Mouse (Mus musculus) myocyte (in vitro differentiated cells): ENCODE data around the gene Ccdc42. TPM values are rescaled to one million over a fixed set of nuclear protein-coding genes. Genes with fewer than 3 reads are reported as not detected.
A peak's percentile ranks its signal among the peaks of the same experiment; 100 is the strongest.

Experiments used
- H3K27me3 ChIP-seq: one replicate; pipeline ENCODE4 v1.6.1; 2011; ENCODE audit not compliant: control insufficient read depth, insufficient read depth, insufficient read length
- H3K36me3 ChIP-seq: one replicate; pipeline ENCODE4 v1.6.1; 2011; ENCODE audit not compliant: control insufficient read depth, insufficient read depth
- H3K4me2 ChIP-seq: one replicate; pipeline ENCODE4 v1.6.1; 2011; ENCODE audit warnings: low read depth, control low read depth
- H3K4me3 ChIP-seq: one replicate; pipeline ENCODE4 v1.5.1; 2011; ENCODE audit warnings: mild to moderate bottlenecking, control low read depth, moderate library complexity
- H3K79me2 ChIP-seq: one replicate; pipeline ENCODE4 v1.6.1; 2011; ENCODE audit not compliant: control insufficient read depth, insufficient read depth
- H3ac ChIP-seq: one replicate; pipeline ENCODE4 v1.6.1; 2011; ENCODE audit not compliant: control insufficient read depth, insufficient read length
- CEBPB ChIP-seq: IDR thresholded peaks from 2 replicates; pipeline ENCODE4 v1.6.1; 2011; ENCODE audit warnings: mild to moderate bottlenecking, moderate library complexity; ENCODE audit not compliant: poor library complexity, insufficient read depth, severe bottlenecking
- E2F4 ChIP-seq: IDR thresholded peaks from one replicate; pipeline ENCODE4 v1.6.1; 2011; ENCODE audit warnings: mild to moderate bottlenecking, control low read depth, moderate library complexity; ENCODE audit not compliant: insufficient read depth
- MAX ChIP-seq: IDR thresholded peaks from one replicate; pipeline ENCODE4 v1.6.1; 2011; ENCODE audit warnings: low read depth, mild to moderate bottlenecking, control low read depth
- MYOD1 ChIP-seq, 3 experiments: IDR thresholded peaks; one replicate each; pipeline ENCODE4 v1.6.1; 2011; ENCODE audit warnings: control low read depth in 2 of 3, low read depth in 2 of 3, mild to moderate bottlenecking in 2 of 3, moderate library complexity in 1 of 3; ENCODE audit not compliant: insufficient read length in 2 of 3, control insufficient read depth in 1 of 3
- MYOG ChIP-seq, 3 experiments: IDR thresholded peaks; one replicate each; pipeline ENCODE4 v1.6.1; 2011; ENCODE audit warnings: control low read depth in 2 of 3, low read depth in 2 of 3, mild to moderate bottlenecking in 2 of 3; ENCODE audit not compliant: insufficient read length in 2 of 3, control insufficient read depth in 1 of 3, insufficient read depth in 1 of 3
- POLR2A ChIP-seq: IDR thresholded peaks from one replicate; pipeline ENCODE4 v1.6.1; 2011; ENCODE audit warnings: low read depth, mild to moderate bottlenecking, control low read depth, moderate library complexity; ENCODE audit not compliant: insufficient read length
- POLR2AphosphoS2 ChIP-seq: IDR thresholded peaks from one replicate; pipeline ENCODE4 v1.6.1; 2011; ENCODE audit warnings: low read depth, control low read depth; ENCODE audit not compliant: insufficient read length
- REST ChIP-seq: IDR thresholded peaks from one replicate; pipeline ENCODE4 v1.6.1; 2011; ENCODE audit warnings: mild to moderate bottlenecking, control low read depth, moderate library complexity; ENCODE audit not compliant: insufficient read depth, insufficient read length
- SRF ChIP-seq: IDR thresholded peaks from one replicate; pipeline ENCODE4 v1.6.1; 2011; ENCODE audit warnings: low read depth; ENCODE audit not compliant: control insufficient read depth, insufficient read length
- TCF12 ChIP-seq: IDR thresholded peaks from one replicate; pipeline ENCODE4 v1.6.1; 2011; ENCODE audit warnings: mild to moderate bottlenecking, control low read depth; ENCODE audit not compliant: poor library complexity, insufficient read depth, severe bottlenecking
- TCF3 ChIP-seq: IDR thresholded peaks from one replicate; pipeline ENCODE4 v1.6.1; 2011; ENCODE audit warnings: low read depth, control low read depth; ENCODE audit not compliant: insufficient read length
- USF1 ChIP-seq: IDR thresholded peaks from one replicate; pipeline ENCODE4 v1.6.1; 2011; ENCODE audit warnings: low read depth, mild to moderate bottlenecking, control low read depth, moderate library complexity
- polyA plus RNA-seq: library from polyadenylated mRNA; unstranded; fragments of >200 nt; fragmentation: generic; extraction: Trizol; gene quantifications from one replicate; pipeline ENCODE4 v1.2.1, GENCODE M21; 2012; ENCODE audit warnings: missing spikeins

The Ccdc42 gene
- polyA plus RNA-seq, 1 experiment = not detected

- Histone ChIP-seq H3K4me2 (no peak overlapping the region), H3K4me3 (no peak overlapping the region), H3K79me2 (no peaks in the 10 kb centered on the region), H3K27me3 (peaks cover 28% of the 10 kb centered on the region), H3ac (no peak overlapping the region), H3K36me3 (no peaks in the 10 kb centered on the region)
- no peak for TF ChIP-seq MYOG (IDR thresholded peaks at IDR 0.05; ENCODE audit: control insufficient read depth in 1 of 3, insufficient read depth in 1 of 3, insufficient read length in 2 of 3, low read depth in 2 of 3)
- TF ChIP-seq SRF = no peak
These were observed 39.3 kb upstream of the Ccdc42 start for GRCm38 (mm10) chr11:68547484-68547883.

GRCm38 (mm10) chr11:68549597-68549996 is 37.2 kb upstream of the Ccdc42 start:
- H3ac ChIP-seq = no peak overlapping the region
- no peaks in the 10 kb centered on the region for H3K36me3 ChIP-seq
- H3K27me3 ChIP-seq = peaks cover 18% of the 10 kb centered on the region
- H3K79me2 ChIP-seq = no peaks in the 10 kb centered on the region
- no peak overlapping the region for H3K4me3 ChIP-seq
- no peak overlapping the region for H3K4me2 ChIP-seq
- TF ChIP-seq POLR2A = no peak
- no peak for TF ChIP-seq USF1
- no peak for TF ChIP-seq MAX
- TF ChIP-seq TCF12 = no peak
- no peak for TF ChIP-seq SRF
- TF ChIP-seq TCF3 = no peak
- TF ChIP-seq CEBPB = no peak
- TF ChIP-seq POLR2AphosphoS2 = no peak
- TF ChIP-seq MYOG (IDR thresholded peaks at IDR 0.05; ENCODE audit: control insufficient read depth in 1 of 3, insufficient read depth in 1 of 3, insufficient read length in 2 of 3, low read depth in 2 of 3) = no peak
- no peak for TF ChIP-seq MYOD1 (IDR thresholded peaks at IDR 0.05; ENCODE audit: control insufficient read depth in 1 of 3, insufficient read length in 2 of 3, low read depth in 2 of 3)
- TF ChIP-seq E2F4 = no peak
- no peak for TF ChIP-seq REST

- TF ChIP-seq CEBPB = no peak
- no peak for TF ChIP-seq SRF
- TF ChIP-seq MYOD1 (IDR thresholded peaks at IDR 0.05; ENCODE audit: control insufficient read depth in 1 of 3, insufficient read length in 2 of 3, low read depth in 2 of 3) = no peak
- TF ChIP-seq POLR2A = no peak
- TF ChIP-seq E2F4 = no peak
- no peak for TF ChIP-seq MAX
- TF ChIP-seq TCF3 = no peak
- H3K27me3 ChIP-seq = peaks cover 18% of the 10 kb centered on the region
- no peak overlapping the region for H3ac ChIP-seq
- H3K4me3 ChIP-seq = no peak overlapping the region
- no peaks in the 10 kb centered on the region for H3K36me3 ChIP-seq
- no peaks in the 10 kb centered on the region for H3K79me2 ChIP-seq
- no peak overlapping the region for H3K4me2 ChIP-seq
These were observed 36.5 kb upstream of the Ccdc42 start for GRCm38 (mm10) chr11:68550358-68550757.

GRCm38 (mm10) chr11:68553981-68554471 is 32.8 kb upstream of the Ccdc42 start:
- TF ChIP-seq REST = no peak
- no peak for TF ChIP-seq MYOG (IDR thresholded peaks at IDR 0.05; ENCODE audit: control insufficient read depth in 1 of 3, insufficient read depth in 1 of 3, insufficient read length in 2 of 3, low read depth in 2 of 3)
- no peak for TF ChIP-seq POLR2AphosphoS2
- no peak for TF ChIP-seq TCF12
- TF ChIP-seq MAX = no peak
- TF ChIP-seq POLR2A = no peak
- TF ChIP-seq CEBPB = no peak
- no peak for TF ChIP-seq SRF
- no peak for TF ChIP-seq USF1
- no peak for TF ChIP-seq MYOD1 (IDR thresholded peaks at IDR 0.05; ENCODE audit: control insufficient read depth in 1 of 3, insufficient read length in 2 of 3, low read depth in 2 of 3)
- no peak for TF ChIP-seq E2F4
- TF ChIP-seq TCF3 = no peak

GRCm38 (mm10) chr11:68555918-68556584 is 30.8 kb upstream of the Ccdc42 start, which contains the start of gene Mfsd6l:
Gene Mfsd6l (plus strand): TSS chr11:68556186.
- no peak within 1 kb of the TSS for H3K4me2 ChIP-seq
- H3K4me3 ChIP-seq = no peak within 1 kb of the TSS
- no peaks in the 10 kb centered on the region for H3K36me3 ChIP-seq
- H3ac ChIP-seq = no peak within 1 kb of the TSS
- no peaks in the 10 kb centered on the region for H3K79me2 ChIP-seq
- H3K27me3 ChIP-seq = peaks cover 29% of the 10 kb centered on the region
- TF ChIP-seq E2F4 (no peak), REST (no peak), CEBPB (no peak), TCF3 (no peak), TCF12 (no peak), MAX (no peak), MYOG (IDR thresholded peaks at IDR 0.05; ENCODE audit: control insufficient read depth in 1 of 3, insufficient read depth in 1 of 3, insufficient read length in 2 of 3, low read depth in 2 of 3) (no peak), POLR2A (no peak), MYOD1 (IDR thresholded peaks at IDR 0.05; ENCODE audit: control insufficient read depth in 1 of 3, insufficient read length in 2 of 3, low read depth in 2 of 3) (no peak), SRF (no peak), USF1 (no peak)

More at GRCm38 (mm10) chr11:68553981-68554471, 32.8 kb upstream of the Ccdc42 start:
- Histone ChIP-seq H3K36me3 (no peaks in the 10 kb centered on the region), H3K4me2 (peak overlapping the region; percentile 27), H3ac (no peak overlapping the region), H3K27me3 (peaks cover 36% of the 10 kb centered on the region), H3K4me3 (no peak overlapping the region), H3K79me2 (no peaks in the 10 kb centered on the region)
